Mouse (Mus musculus): ENCODE results near the gene Irgq. TPM values are rescaled to one million over a fixed set of nuclear protein-coding genes. Genes with fewer than 3 reads are reported as not detected.

The Irgq gene
- total and polyA plus RNA-seq, 2 experiments from 2014 or later: 26.8 to 119 TPM

DNA sequence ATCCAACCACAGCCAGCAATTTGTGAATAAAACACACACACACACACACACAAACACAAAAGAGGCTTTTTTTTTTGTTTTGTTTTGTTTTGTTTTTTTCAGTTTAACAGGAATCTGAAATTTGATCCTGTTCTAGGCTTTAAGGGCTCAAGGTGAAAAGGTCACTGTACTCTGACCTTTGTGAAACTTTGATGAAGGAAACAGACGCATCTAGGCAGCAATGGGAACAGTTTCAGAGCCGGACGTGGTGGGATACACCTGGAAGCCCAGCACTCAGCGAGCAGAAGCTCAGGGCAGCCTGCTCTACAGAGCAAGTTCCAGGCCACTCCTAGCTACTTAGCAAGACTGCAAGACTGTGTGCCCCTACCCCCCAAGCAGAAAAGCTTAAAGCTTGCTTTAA, 25.6 kb upstream of the Irgq start:
- ATAC-seq (no peak), DNase-seq (no peak)
- H3K4me2 ChIP-seq (ENCODE audit: low read depth): no peak overlapping the region
- H3K27ac ChIP-seq (ENCODE audit: low read depth, low read length): peak overlapping the region; percentile 100; the same call in 1 of the 2 replicates
- H3K4me1 ChIP-seq (ENCODE audit: insufficient read depth): peaks cover 15% of the 10 kb centered on the region
- no peaks in the 10 kb centered on the region for H3K27me3 ChIP-seq (ENCODE audit: insufficient read depth, low read length)
- no peaks in the 10 kb centered on the region for H3K9me3 ChIP-seq (ENCODE audit: low read length)
- TF ChIP-seq CTCF (IDR thresholded peaks at IDR 0.05; ENCODE audit: low read depth): no peak
- peaks cover 37% of the 10 kb centered on the region for H3K36me3 ChIP-seq (ENCODE audit: insufficient read depth)
- H3K4me3 ChIP-seq (ENCODE audit: low read depth, low read length): no peak overlapping the region
- no peak overlapping the region for H3K9ac ChIP-seq
- WGBS: 39% methylated on average over 4 of the region's 4 CpGs

DNA sequence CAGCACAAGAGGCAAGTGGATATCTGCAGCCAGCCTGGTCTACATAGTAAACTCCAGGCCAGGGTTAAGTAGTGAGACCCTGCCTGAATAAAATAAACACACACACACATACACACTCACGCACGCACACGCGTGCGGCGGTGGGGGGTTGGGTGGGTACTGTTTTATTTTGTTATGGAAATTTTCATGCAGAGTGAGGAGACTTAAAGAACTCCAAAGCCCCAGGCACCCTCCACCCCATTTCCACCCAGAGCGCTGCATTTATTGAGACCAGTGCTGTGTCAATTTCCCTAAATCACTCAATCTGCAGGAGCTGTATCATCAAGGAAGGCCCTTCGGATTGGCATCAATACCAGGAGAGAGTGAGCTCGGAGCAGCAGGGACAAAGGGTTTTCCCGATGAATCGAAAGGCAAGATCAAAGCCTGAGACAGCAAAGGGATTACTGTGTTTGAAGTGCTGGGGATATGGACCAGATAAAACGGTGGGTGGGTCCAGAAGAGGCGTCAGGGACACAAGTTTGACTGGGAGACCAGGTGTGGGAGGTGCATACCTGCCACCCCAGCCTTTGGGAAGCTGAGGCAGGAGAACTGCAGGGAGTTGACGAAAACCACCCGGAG, 24.9 kb upstream of the Irgq start:
- DNase-seq (peak; percentile 46), ATAC-seq (no peak)
- peaks cover 15% of the 10 kb centered on the region for H3K4me1 ChIP-seq (ENCODE audit: insufficient read depth)
- TF ChIP-seq CTCF (IDR thresholded peaks at IDR 0.05; ENCODE audit: low read depth): no peak
- peak overlapping the region; percentile 71 for H3K4me2 ChIP-seq (ENCODE audit: low read depth)
- 7% methylated on average over 15 of the region's 15 CpGs for WGBS
- peak overlapping the region; percentile 100 for H3K27ac ChIP-seq (ENCODE audit: low read depth, low read length)
- H3K9ac ChIP-seq: peak overlapping the region; percentile 94
- peaks cover 30% of the 10 kb centered on the region for H3K36me3 ChIP-seq (ENCODE audit: insufficient read depth)
- 0 out of 2 replicates have a peak overlapping the region, but pooled peaks have one; percentile 67 for H3K4me3 ChIP-seq (ENCODE audit: low read depth, low read length)
- H3K27me3 ChIP-seq (ENCODE audit: insufficient read depth, low read length): no peaks in the 10 kb centered on the region
- no peaks in the 10 kb centered on the region for H3K9me3 ChIP-seq (ENCODE audit: low read length)

DNA sequence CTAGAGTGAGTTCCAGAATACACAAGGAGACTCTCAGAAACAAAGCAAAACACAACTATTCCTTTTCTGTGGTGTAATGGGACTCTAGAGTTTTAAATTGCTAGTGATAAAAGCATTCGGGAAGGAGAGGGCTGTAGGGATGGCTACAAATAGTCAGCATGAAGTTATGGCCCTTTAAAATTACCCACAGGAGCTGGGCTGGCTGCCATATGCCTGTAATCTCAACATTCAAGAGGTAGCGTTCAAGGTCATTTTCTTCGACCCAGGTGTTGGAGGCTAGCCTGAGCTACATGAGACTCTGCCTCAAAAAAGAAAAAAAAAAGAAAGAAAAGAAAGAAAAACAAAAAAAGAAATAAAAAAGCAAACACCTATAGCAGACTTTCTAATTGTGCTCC, 24.4 kb upstream of the Irgq start:
- Histone ChIP-seq H3K36me3 (ENCODE audit: insufficient read depth) (peaks cover 28% of the 10 kb centered on the region), H3K4me2 (ENCODE audit: low read depth) (peak overlapping the region; percentile 71), H3K27ac (ENCODE audit: low read depth, low read length) (peak overlapping the region; percentile 100), H3K4me1 (ENCODE audit: insufficient read depth) (peaks cover 18% of the 10 kb centered on the region), H3K4me3 (ENCODE audit: low read depth, low read length) (peak overlapping the region; percentile 67), H3K9ac (peak overlapping the region; percentile 94), H3K9me3 (ENCODE audit: low read length) (no peaks in the 10 kb centered on the region), H3K27me3 (ENCODE audit: insufficient read depth, low read length) (no peaks in the 10 kb centered on the region)
- ATAC-seq (no peak), DNase-seq (no peak)
- no peak for TF ChIP-seq CTCF (IDR thresholded peaks at IDR 0.05; ENCODE audit: low read depth)
- 10% methylated on average over 3 of the region's 3 CpGs for WGBS

DNA sequence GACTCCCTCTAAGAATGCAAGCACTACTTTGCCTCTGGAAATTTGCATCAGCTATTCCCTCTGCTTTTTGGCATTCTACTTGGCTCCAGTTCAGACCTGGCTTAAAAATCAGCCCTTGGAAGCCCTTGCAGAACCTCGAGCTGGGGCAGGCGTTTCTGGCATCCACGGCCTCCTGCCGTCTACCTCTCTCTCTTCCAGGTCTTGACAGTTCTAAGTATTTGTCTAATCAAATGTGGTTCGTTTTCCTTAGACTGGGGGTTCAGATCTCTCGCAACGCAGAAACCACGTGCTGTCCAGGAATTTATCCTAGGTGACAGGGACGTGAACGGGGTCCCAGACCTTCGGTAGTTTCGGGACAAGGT, 24.0 kb upstream of the Irgq start:
- no peak for TF ChIP-seq CTCF (IDR thresholded peaks at IDR 0.05; ENCODE audit: low read depth)
- Histone ChIP-seq H3K4me2 (ENCODE audit: low read depth) (peak overlapping the region; percentile 71), H3K4me3 (ENCODE audit: low read depth, low read length) (peak overlapping the region; percentile 67), H3K9me3 (ENCODE audit: low read length) (no peaks in the 10 kb centered on the region), H3K27ac (ENCODE audit: low read depth, low read length) (peak overlapping the region; percentile 100), H3K36me3 (ENCODE audit: insufficient read depth) (peaks cover 28% of the 10 kb centered on the region), H3K9ac (peak overlapping the region; percentile 94), H3K4me1 (ENCODE audit: insufficient read depth) (peaks cover 18% of the 10 kb centered on the region), H3K27me3 (ENCODE audit: insufficient read depth, low read length) (no peaks in the 10 kb centered on the region)
- no peak for DNase-seq
- peak; percentile 20 for ATAC-seq
- 1% methylated on average over 12 of the region's 12 CpGs for WGBS

DNA sequence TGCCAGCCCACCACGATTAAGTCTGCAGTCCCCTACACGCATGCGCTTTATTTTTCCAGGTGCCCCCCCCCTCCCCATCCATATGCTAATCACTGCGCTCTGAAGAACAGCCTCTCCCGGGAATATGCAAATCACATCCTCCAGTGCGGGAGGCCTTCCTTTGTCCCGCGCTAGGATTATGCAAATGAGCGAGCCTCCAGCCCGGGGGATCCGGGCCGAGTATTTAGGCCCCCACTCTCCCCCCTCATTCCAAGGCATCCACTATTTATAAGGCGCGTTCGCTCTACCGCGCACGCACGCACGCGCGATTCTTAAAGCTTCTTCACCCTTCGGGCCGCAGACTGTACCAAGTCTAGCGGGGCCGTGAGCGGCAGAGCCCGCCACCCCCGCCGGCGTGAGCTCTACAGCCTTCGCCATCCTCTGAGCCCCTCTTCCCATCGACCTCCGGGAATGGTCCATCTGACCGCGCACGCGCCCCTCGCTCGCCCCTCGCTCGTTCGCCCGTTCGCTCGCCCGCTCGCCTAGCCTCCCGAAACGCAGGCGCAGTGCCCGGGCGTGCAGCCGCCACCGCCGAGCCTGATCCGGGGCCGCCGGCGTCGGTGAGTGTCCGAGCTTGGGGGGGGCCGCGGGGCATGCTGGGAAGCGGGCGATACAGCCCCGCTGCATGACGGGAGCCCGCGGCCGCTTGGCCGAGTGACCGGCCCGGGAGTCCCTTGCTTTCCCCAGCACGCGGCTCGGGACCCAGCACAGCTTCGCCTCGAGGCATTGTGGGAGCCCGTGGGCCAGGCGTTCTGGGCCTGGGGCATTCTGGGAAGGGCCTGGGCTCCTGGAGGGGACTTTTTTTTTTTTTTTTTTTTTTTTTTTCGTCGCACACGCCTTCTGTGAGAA, 23.4 kb upstream of the Irgq start, which contains the start of gene Zfp428:
Gene Zfp428 (plus strand): TSS at position 169 of the 888 bp plus-strand sequence.
- ATAC-seq (peak; percentile 89), DNase-seq (peak; percentile 95)
- Histone ChIP-seq H3K27ac (ENCODE audit: low read depth, low read length) (peak within 1 kb of the TSS; percentile 100), H3K27me3 (ENCODE audit: insufficient read depth, low read length) (no peaks in the 10 kb centered on the region), H3K36me3 (ENCODE audit: insufficient read depth) (peaks cover 26% of the 10 kb centered on the region), H3K4me2 (ENCODE audit: low read depth) (peak within 1 kb of the TSS; percentile 71), H3K9me3 (ENCODE audit: low read length) (no peaks in the 10 kb centered on the region), H3K4me3 (ENCODE audit: low read depth, low read length) (peak within 1 kb of the TSS; percentile 67), H3K9ac (peak within 1 kb of the TSS; percentile 94), H3K4me1 (ENCODE audit: insufficient read depth) (peaks cover 18% of the 10 kb centered on the region)
- 3% methylated on average over 83 of the region's 84 CpGs for WGBS
- TF ChIP-seq CTCF (IDR thresholded peaks at IDR 0.05; ENCODE audit: low read depth): no peak

DNA sequence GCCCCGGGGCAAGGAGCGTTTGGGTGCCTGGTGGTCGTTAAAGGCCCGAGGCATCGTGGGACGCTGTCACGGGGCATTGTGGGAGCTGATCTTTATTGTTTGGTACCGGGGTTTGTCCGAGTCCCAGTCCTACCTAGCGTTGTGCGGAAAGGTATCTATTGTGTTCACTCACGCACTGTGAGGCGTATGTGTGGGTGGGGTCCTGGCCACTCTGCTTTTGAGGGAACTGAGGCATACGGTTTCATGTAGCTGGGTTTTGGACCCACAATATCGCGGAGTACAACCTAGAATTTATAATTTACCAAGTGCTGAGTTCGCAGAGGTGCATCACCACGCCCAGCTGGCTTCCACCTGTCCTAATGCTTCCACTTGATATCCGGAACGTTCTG, 22.8 kb upstream of the Irgq start:
- 0 out of 2 replicates have a peak, but pooled peaks have one; percentile 1 for ATAC-seq
- Histone ChIP-seq H3K9me3 (ENCODE audit: low read length) (no peaks in the 10 kb centered on the region), H3K4me3 (ENCODE audit: low read depth, low read length) (peak overlapping the region; percentile 67), H3K9ac (peak overlapping the region; percentile 94), H3K4me2 (ENCODE audit: low read depth) (peak overlapping the region; percentile 71), H3K27me3 (ENCODE audit: insufficient read depth, low read length) (no peaks in the 10 kb centered on the region), H3K4me1 (ENCODE audit: insufficient read depth) (peaks cover 18% of the 10 kb centered on the region), H3K36me3 (ENCODE audit: insufficient read depth) (peaks cover 22% of the 10 kb centered on the region), H3K27ac (ENCODE audit: low read depth, low read length) (peak overlapping the region; percentile 100)
- 1% methylated on average over 20 of the region's 20 CpGs for WGBS
- no peak for TF ChIP-seq CTCF (IDR thresholded peaks at IDR 0.05; ENCODE audit: low read depth)
- no peak for DNase-seq

DNA sequence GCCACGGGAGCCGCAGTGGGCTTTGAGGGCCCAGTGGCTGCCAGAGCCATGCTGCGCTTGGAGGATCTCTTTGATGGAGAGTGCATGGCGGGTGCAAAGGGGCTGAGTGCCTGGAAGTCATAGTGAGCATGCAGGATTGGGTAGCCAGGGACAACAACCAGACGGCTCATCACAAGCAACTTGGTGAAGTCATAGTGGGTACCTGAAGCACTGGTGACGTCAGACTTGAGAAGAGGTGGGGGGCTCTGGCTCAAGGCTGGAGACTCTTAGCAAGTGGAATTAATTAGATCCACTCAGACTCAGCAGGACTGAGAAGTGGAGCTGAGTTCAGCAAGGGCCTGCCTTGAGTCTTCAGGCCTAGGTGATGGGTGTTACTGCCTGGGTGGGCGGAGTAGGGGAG, 18.1 kb upstream of the Irgq start, which contains the start of gene AC161166.1:
Gene AC161166.1 (minus strand): TSS at position 101 of the 400 bp plus-strand sequence.
- no peak within 1 kb of the TSS for H3K4me2 ChIP-seq (ENCODE audit: low read depth)
- no peak for DNase-seq
- H3K4me1 ChIP-seq (ENCODE audit: insufficient read depth): peaks cover 11% of the 10 kb centered on the region; the same call in 1 of the 2 replicates
- H3K36me3 ChIP-seq (ENCODE audit: insufficient read depth): peaks cover 23% of the 10 kb centered on the region
- H3K4me3 ChIP-seq (ENCODE audit: low read depth, low read length): no peak within 1 kb of the TSS
- H3K9ac ChIP-seq: no peak within 1 kb of the TSS
- 87% methylated on average over 7 of the region's 7 CpGs for WGBS
- H3K27me3 ChIP-seq (ENCODE audit: insufficient read depth, low read length): no peaks in the 10 kb centered on the region
- no peaks in the 10 kb centered on the region for H3K9me3 ChIP-seq (ENCODE audit: low read length)
- TF ChIP-seq CTCF (IDR thresholded peaks at IDR 0.05; ENCODE audit: low read depth): no peak
- no peak for ATAC-seq
- H3K27ac ChIP-seq (ENCODE audit: low read depth, low read length): no peak within 1 kb of the TSS

Data from forebrain, postnatal 0 days (tissue).